In genomic region chrX:111210225-111210624, GRCm38 (mm10) we compare ENCODE assay signal across 7 mouse cellular contexts. TPM values are rescaled to one million over a fixed set of nuclear protein-coding genes. Genes with fewer than 3 reads are reported as not detected.
DNase-seq lines count a peak whose midpoint lies in the region; ATAC-seq and TF ChIP-seq lines count a peak whose summit lies in the region.

No protein-coding gene starts in this region.

- TF ChIP-seq CTCF in lung, embryonic 14.5 days (IDR thresholded peaks at IDR 0.05; ENCODE audit: low read depth) = peak; percentile 75
- TF ChIP-seq CTCF in lung, adult 2 months (IDR thresholded peaks at IDR 0.05; ENCODE audit: insufficient read depth, low read length) = no peak

- 13% methylated on average over 5 of the region's 5 CpGs for WGBS in lung, embryonic 14.5 days
- WGBS in lung, adult 2 months = 20% methylated on average over 5 of the region's 5 CpGs
- WGBS in embryonic facial prominence, embryonic 11.5 days = 17% methylated on average over 5 of the region's 5 CpGs

- peak; percentile 74 for DNase-seq in lung, embryonic 14.5 days
- DNase-seq in lung, adult 2 months = no peak
- peak; percentile 29 for DNase-seq in adrenal gland, postnatal 14 days
- peak; percentile 64 for DNase-seq in embryonic facial prominence, embryonic 11.5 days (ENCODE audit: low spot score)
- peak; percentile 16 to 48 for DNase-seq in kidney, postnatal 36 days
- peak; percentile 37 for DNase-seq in lung, postnatal 14 days
- peak; percentile 33 for DNase-seq in right cerebral cortex, postnatal 4 days

- no peaks in the 10 kb centered on the region for H3K4me1 ChIP-seq in lung, embryonic 14.5 days (ENCODE audit: insufficient read depth)
- H3K4me1 ChIP-seq in lung, adult 2 months (ENCODE audit: control insufficient read depth, insufficient read depth, low read length) = no peaks in the 10 kb centered on the region
- no peaks in the 10 kb centered on the region for H3K4me1 ChIP-seq in embryonic facial prominence, embryonic 11.5 days (ENCODE audit: control insufficient read depth, insufficient read depth, low read length)

- H3K4me3 ChIP-seq in lung, embryonic 14.5 days (ENCODE audit: low read depth, low read length) = no peak overlapping the region
- no peak overlapping the region for H3K4me3 ChIP-seq in lung, adult 2 months (replicated peaks; ENCODE audit: extremely low read depth, low read depth, low read length)
- no peak overlapping the region for H3K4me3 ChIP-seq in embryonic facial prominence, embryonic 11.5 days (ENCODE audit: low read depth, low read length)

- H3K27ac ChIP-seq in lung, embryonic 14.5 days (ENCODE audit: low read depth) = no peak overlapping the region
- H3K27ac ChIP-seq in embryonic facial prominence, embryonic 11.5 days (replicated peaks; ENCODE audit: low read depth, low read length) = no peak overlapping the region

- no peak overlapping the region for H3K9ac ChIP-seq in lung, embryonic 14.5 days
- no peak overlapping the region for H3K9ac ChIP-seq in embryonic facial prominence, embryonic 11.5 days (replicated peaks; ENCODE audit: low read length)

- H3K36me3 ChIP-seq in lung, embryonic 14.5 days (ENCODE audit: insufficient read depth) = no peaks in the 10 kb centered on the region
- no peaks in the 10 kb centered on the region for H3K36me3 ChIP-seq in embryonic facial prominence, embryonic 11.5 days (replicated peaks; ENCODE audit: control insufficient read depth, insufficient read depth, low read depth, low read length)

- H3K9me3 ChIP-seq in lung, embryonic 14.5 days (ENCODE audit: low read depth, low read length) = no peaks in the 10 kb centered on the region
- H3K9me3 ChIP-seq in embryonic facial prominence, embryonic 11.5 days (replicated peaks; ENCODE audit: control insufficient read depth, low read length) = no peaks in the 10 kb centered on the region

- no peak for TF ChIP-seq POLR2A in lung, adult 2 months (IDR thresholded peaks at IDR 0.05; ENCODE audit: borderline replicate concordance, extremely low read depth, low read depth, low read length)

- no peaks in the 10 kb centered on the region for H3K27me3 ChIP-seq in lung, embryonic 14.5 days (ENCODE audit: insufficient read depth, low read length)
- no peaks in the 10 kb centered on the region for H3K27me3 ChIP-seq in embryonic facial prominence, embryonic 11.5 days (ENCODE audit: control insufficient read depth, insufficient read depth, low read length)

- H3K4me2 ChIP-seq in lung, embryonic 14.5 days = no peak overlapping the region
- H3K4me2 ChIP-seq in embryonic facial prominence, embryonic 11.5 days (ENCODE audit: low read depth, low read length) = no peak overlapping the region

- no peak for ATAC-seq in lung, embryonic 14.5 days (ENCODE audit: insufficient read depth)
- no peak for ATAC-seq in embryonic facial prominence, embryonic 11.5 days (replicated peaks; ENCODE audit: insufficient number of reproducible peaks, low FRiP score, low TSS enrichment, low read depth)

RNA-seq across cellular contexts. Expression of gene Gm10112, which starts 42.1 kb away (rescaled TPM):
- polyA plus RNA-seq in lung, embryonic 14.5 days (2014; fragmentation: Nextera tagmentation; extraction: Ambion mirVana) = not detected in 2 replicates
- not detected in 2 replicates for polyA plus RNA-seq in lung, adult 2 months (2012; rRNA removed)
- total RNA-seq in adrenal gland, postnatal 14 days (2021) = not detected in 2 replicates
- polyA plus RNA-seq in embryonic facial prominence, embryonic 11.5 days (2014; fragmentation: Nextera tagmentation; extraction: Ambion mirVana) = not detected in 2 replicates
